Mouse (Mus musculus): ENCODE data around the gene Thap11.
A peak's percentile ranks its signal among the peaks of the same experiment; 100 is the strongest.
"Not testable (repeated sequence)": the region's sequence is repeated elsewhere in the genome, so short reads cannot be mapped to it uniquely, and the experiment has no call there.

Thap11 gene

GRCm38 (mm10) chr8:105854715-105855216, at the start of gene Thap11:
Thap11 (plus strand) TSS chr8:105855132.
- DNase-seq (ENCODE audit: low read depth, low spot score): peak; percentile 92

GRCm38 (mm10) chr8:105805346-105805745, 49.6 kb upstream of the Thap11 start:
- no peak for DNase-seq (ENCODE audit: low read depth, low spot score)

GRCm38 (mm10) chr8:105805964-105806363, 49.0 kb upstream of the Thap11 start:
- DNase-seq (ENCODE audit: low read depth, low spot score): no peak

GRCm38 (mm10) chr8:105807766-105808165, 47.2 kb upstream of the Thap11 start:
- no peak for DNase-seq (ENCODE audit: low read depth, low spot score)

GRCm38 (mm10) chr8:105808480-105808879, 46.5 kb upstream of the Thap11 start:
- DNase-seq (ENCODE audit: low read depth, low spot score): no peak

- no peak for DNase-seq (ENCODE audit: low read depth, low spot score)
These were observed 44.6 kb upstream of the Thap11 start for GRCm38 (mm10) chr8:105810245-105810786.

GRCm38 (mm10) chr8:105811061-105811460, 43.9 kb upstream of the Thap11 start:
- no peak for DNase-seq (ENCODE audit: low read depth, low spot score)

- DNase-seq (ENCODE audit: low read depth, low spot score): no peak
These were observed 43.4 kb upstream of the Thap11 start for GRCm38 (mm10) chr8:105811543-105811942.

- no peak for DNase-seq (ENCODE audit: low read depth, low spot score)
These were observed 42.4 kb upstream of the Thap11 start for GRCm38 (mm10) chr8:105812511-105812910.

- DNase-seq (ENCODE audit: low read depth, low spot score): no peak
These were observed 41.7 kb upstream of the Thap11 start for GRCm38 (mm10) chr8:105813241-105813640.

- no peak for DNase-seq (ENCODE audit: low read depth, low spot score)
These were observed 35.3 kb upstream of the Thap11 start for GRCm38 (mm10) chr8:105819659-105820058.

- peak; percentile 93 for DNase-seq (ENCODE audit: low read depth, low spot score)
These were observed 34.0 kb upstream of the Thap11 start for GRCm38 (mm10) chr8:105820925-105821324.

- no peak for DNase-seq (ENCODE audit: low read depth, low spot score)
These were observed 29.4 kb upstream of the Thap11 start for GRCm38 (mm10) chr8:105825506-105825905.

GRCm38 (mm10) chr8:105826379-105826778, 28.6 kb upstream of the Thap11 start:
- no peak for DNase-seq (ENCODE audit: low read depth, low spot score)

- DNase-seq (ENCODE audit: low read depth, low spot score): peak; percentile 98
These were observed 27.8 kb upstream of the Thap11 start, which contains the start of the genes Ranbp10 and Tsnaxip1 for GRCm38 (mm10) chr8:105826861-105827848. Ranbp10 (minus strand) TSS chr8:105827350. Tsnaxip1 (plus strand) TSS chr8:105827731.

GRCm38 (mm10) chr8:105833740-105834139, 21.2 kb upstream of the Thap11 start:
- DNase-seq (ENCODE audit: low read depth, low spot score): not testable (repeated sequence)

- DNase-seq (ENCODE audit: low read depth, low spot score): no peak
These were observed 19.6 kb upstream of the Thap11 start for GRCm38 (mm10) chr8:105835318-105835717.

- DNase-seq (ENCODE audit: low read depth, low spot score): no peak
These were observed 17.9 kb upstream of the Thap11 start for GRCm38 (mm10) chr8:105836991-105837390.

GRCm38 (mm10) chr8:105839209-105839608, 15.7 kb upstream of the Thap11 start:
- DNase-seq (ENCODE audit: low read depth, low spot score): no peak

GRCm38 (mm10) chr8:105846678-105847077, 8.3 kb upstream of the Thap11 start:
- no peak for DNase-seq (ENCODE audit: low read depth, low spot score)

- no peak for DNase-seq (ENCODE audit: low read depth, low spot score)
These were observed 4.9 kb upstream of the Thap11 start for GRCm38 (mm10) chr8:105850014-105850413.

GRCm38 (mm10) chr8:105850611-105851010, 4.3 kb upstream of the Thap11 start:
- DNase-seq (ENCODE audit: low read depth, low spot score): no peak

Data from c-Kit-negative CD71-positive TER-119-positive erythroid progenitor cells, embryonic 14.5 days (primary cell).